Mouse (Mus musculus): ENCODE measurements around the gene Lifr.

GRCm38 (mm10) chr15:7100226-7100625 is 9.8 kb downstream of the Lifr start:
- TF ChIP-seq POLR2A (IDR thresholded peaks at IDR 0.05; ENCODE audit: borderline replicate concordance, control insufficient read depth, low read depth, low read length) (no peak), CTCF (IDR thresholded peaks at IDR 0.05; ENCODE audit: control insufficient read depth, insufficient read depth, low read length) (no peak)

Data from bone marrow, adult 2 months (tissue).